Mouse (Mus musculus) liver, embryonic 14.5 days (tissue): Measurements from ENCODE around the gene Itgb7. TPM values are rescaled to one million over a fixed set of nuclear protein-coding genes. Genes with fewer than 3 reads are reported as not detected.
A peak's percentile ranks its signal among the peaks of the same experiment; 100 is the strongest.

Experiments
- ATAC-seq: fragments of 200-750 bp; cut with Nextera tagmentation; 2 replicates; pipeline ENCODE4 v1.8.0; 2017; ENCODE audit warnings: moderate number of reproducible peaks, mild to moderate bottlenecking, moderate library complexity; ENCODE audit not compliant: insufficient read depth
- DNase-seq, 3 experiments: peaks; one replicate each; pipeline ENCODE4 v3.0.0-alpha.2; 2012 to 2013; ENCODE audit warnings: low read depth in 3 of 3, low spot score in 3 of 3
- H3K27ac ChIP-seq: fragments of 300-500 bp; sonication (generic); 2 replicates; pipeline ENCODE4 v1.5.1; 2014; ENCODE audit warnings: moderate library complexity, mild to moderate bottlenecking, control low read depth, inconsistent platforms
- H3K27me3 ChIP-seq: fragments of 300-500 bp; sonication (generic); 2 replicates; pipeline ENCODE4 v1.6.1; 2014; ENCODE audit warnings: mild to moderate bottlenecking, low read length, moderate library complexity; ENCODE audit not compliant: control insufficient read depth, insufficient read depth
- H3K36me3 ChIP-seq: fragments of 300-500 bp; sonication (generic); replicated peaks from 2 replicates; pipeline ENCODE4 v1.6.1; 2014; ENCODE audit warnings: low read depth; ENCODE audit not compliant: control insufficient read depth, insufficient read depth
- H3K4me1 ChIP-seq, 2 experiments: fragments of 200-500 bp in 1 of 2; fragments of 300-500 bp in 1 of 2; sonication (generic) in 1 of 2; replicated peaks; 2 replicates each; pipeline ENCODE4 v1.6.1; 2012 to 2014; ENCODE audit warnings: antibody characterized with exemption in 1 of 2, inconsistent platforms in 1 of 2, low read length in 1 of 2; ENCODE audit not compliant: control insufficient read depth in 2 of 2, insufficient read depth in 2 of 2
- H3K4me2 ChIP-seq: fragments of 300-500 bp; sonication (generic); 2 replicates; pipeline ENCODE4 v1.6.1; 2014; ENCODE audit warnings: low read depth, mild to moderate bottlenecking, control low read depth, moderate library complexity
- H3K4me3 ChIP-seq, 2 experiments: fragments of 200-500 bp in 1 of 2; fragments of 300-500 bp in 1 of 2; sonication (generic) in 1 of 2; 2 replicates each; pipeline ENCODE4 v1.5.1; 2012 to 2014; ENCODE audit warnings: low read depth in 2 of 2, low read length in 2 of 2, mild to moderate bottlenecking in 2 of 2, control low read depth in 1 of 2, inconsistent platforms in 1 of 2, moderate library complexity in 1 of 2; ENCODE audit not compliant: insufficient read depth in 1 of 2
- H3K9ac ChIP-seq: fragments of 300-500 bp; sonication (generic); replicated peaks from 2 replicates; pipeline ENCODE4 v1.6.1; 2014; ENCODE audit warnings: mild to moderate bottlenecking, control low read depth, moderate library complexity
- H3K9me3 ChIP-seq: fragments of 300-500 bp; sonication (generic); 2 replicates; pipeline ENCODE4 v1.6.1; 2016; ENCODE audit warnings: low read length, mixed read lengths; ENCODE audit not compliant: control insufficient read depth
- CTCF ChIP-seq: IDR thresholded peaks from 2 replicates; pipeline ENCODE4 v1.5.1; 2016; ENCODE audit warnings: antibody characterized with exemption, low read depth, control low read depth
- EP300 ChIP-seq: IDR thresholded peaks from 2 replicates; pipeline ENCODE4 v1.6.1; 2016; ENCODE audit warnings: antibody characterized with exemption, low read depth
- WGBS: fragments of 180-500 bp; shearing (Covaris S2); extraction: QIAGEN DNeasy Blood & Tissue Kit; methylation state at CpG from one replicate; pipeline ENCODE4 v1.1.7; 2014; ENCODE audit not compliant: insufficient replicate concordance; 5-methylcytosine and 5-hydroxymethylcytosine counted together
- polyA plus RNA-seq, 2 experiments: library from polyadenylated mRNA; depleted of rRNA in 1 of 2; stranded (reverse) in 1 of 2; unstranded in 1 of 2; fragments of >200 nt; fragmentation: Nextera tagmentation in 1 of 2; extraction: Ambion mirVana in 1 of 2; gene quantifications; 2 replicates each; pipeline versions ENCODE4 v1.2.1 to v1.2.3; 2012 to 2014

The Itgb7 gene
- polyA plus RNA-seq, 2 experiments: 2.7 to 5.6 TPM

GRCm38 (mm10) chr15:102248131-102248811 lies 16.5 kb upstream of the Itgb7 start:
- peak overlapping the region; percentile 37 to 51 for H3K4me3 ChIP-seq
- 11% methylated on average over 8 of the region's 8 CpGs for WGBS
- DNase-seq: no peak
- peaks cover 70% of the 10 kb centered on the region for H3K27me3 ChIP-seq
- no peaks in the 10 kb centered on the region for H3K36me3 ChIP-seq
- TF ChIP-seq EP300 (no peak), CTCF (no peak)
- H3K4me1 ChIP-seq: peaks cover 0 to 11% of the 10 kb centered on the region in 2 experiments; a peak in 2 of 4 replicates
- no peak overlapping the region for H3K27ac ChIP-seq
- ATAC-seq: no peak
- H3K9ac ChIP-seq: no peak overlapping the region
- H3K9me3 ChIP-seq: no peaks in the 10 kb centered on the region
- peak overlapping the region; percentile 62 for H3K4me2 ChIP-seq

- ATAC-seq (peak; percentile 40), DNase-seq (no peak)
- H3K36me3 ChIP-seq: no peaks in the 10 kb centered on the region
- H3K27ac ChIP-seq: no peak overlapping the region; the same call in 1 of the 2 replicates
- H3K9ac ChIP-seq: no peak overlapping the region
- no peaks in the 10 kb centered on the region for H3K9me3 ChIP-seq
- H3K4me1 ChIP-seq: peaks cover 0 to 14% of the 10 kb centered on the region in 2 experiments; a peak in 2 of 4 replicates
- peaks cover 71% of the 10 kb centered on the region for H3K27me3 ChIP-seq
- under 1% methylated on average over 63 of the region's 65 CpGs for WGBS
- H3K4me3 ChIP-seq: peak overlapping the region; percentile 51 to 58
- no peak for TF ChIP-seq EP300
- no peak for TF ChIP-seq CTCF
- peak overlapping the region; percentile 62 for H3K4me2 ChIP-seq
Measured at GRCm38 (mm10) chr15:102247252-102248130, 15.7 kb upstream of the Itgb7 start.

- ATAC-seq: peak; percentile 53
- Histone ChIP-seq H3K27me3 (peaks cover 71% of the 10 kb centered on the region), H3K36me3 (no peaks in the 10 kb centered on the region), H3K9me3 (no peaks in the 10 kb centered on the region), H3K4me3 (peak overlapping the region; percentile 51 to 64), H3K27ac (no peak overlapping the region), H3K4me1 (peaks cover 0 to 15% of the 10 kb centered on the region in 2 experiments; a peak in 2 of 4 replicates), H3K9ac (no peak overlapping the region), H3K4me2 (peak overlapping the region; percentile 62)
- TF ChIP-seq CTCF: no peak
- no peak for TF ChIP-seq EP300
- DNase-seq: peak in 2 of 3 experiments; percentile 24 to 46
- under 1% methylated on average over 35 of the region's 35 CpGs for WGBS
Measured at GRCm38 (mm10) chr15:102246866-102247251, 15.1 kb upstream of the Itgb7 start.

GRCm38 (mm10) chr15:102245891-102246741 lies 14.4 kb upstream of the Itgb7 start:
- no peak overlapping the region for H3K27ac ChIP-seq
- peaks cover 71% of the 10 kb centered on the region for H3K27me3 ChIP-seq
- no peak for TF ChIP-seq EP300
- TF ChIP-seq CTCF: no peak
- H3K9ac ChIP-seq: no peak overlapping the region
- WGBS: 1% methylated on average over 42 of the region's 44 CpGs
- peak overlapping the region; percentile 62 for H3K4me2 ChIP-seq
- H3K4me3 ChIP-seq: peak overlapping the region; percentile 51 to 64
- no peaks in the 10 kb centered on the region for H3K9me3 ChIP-seq
- H3K36me3 ChIP-seq: no peaks in the 10 kb centered on the region
- ATAC-seq (peak; percentile 57), DNase-seq (peak in 1 of 3 experiments; percentile 28)
- H3K4me1 ChIP-seq: peaks cover 0 to 15% of the 10 kb centered on the region in 2 experiments; a peak in 2 of 4 replicates
